Mouse (Mus musculus) bone marrow, adult 2 months (tissue): ENCODE results near the gene Lrrk1. TPM values are rescaled to one million over a fixed set of nuclear protein-coding genes. Genes with fewer than 3 reads are reported as not detected.

Source experiments
- H3K27ac ChIP-seq: fragments of 200-500 bp; 2 replicates; pipeline ENCODE4 v1.5.1; 2012; ENCODE audit warnings: low read depth, mild to moderate bottlenecking, control low read depth, inconsistent platforms, low read length; ENCODE audit not compliant: control insufficient read depth, poor library complexity, insufficient read depth
- H3K4me1 ChIP-seq: fragments of 200-500 bp; 2 replicates; pipeline ENCODE4 v1.6.1; 2011; ENCODE audit warnings: low read length; ENCODE audit not compliant: control insufficient read depth, insufficient read depth
- H3K4me3 ChIP-seq: fragments of 200-500 bp; replicated peaks from 2 replicates; pipeline ENCODE3; 2011; ENCODE audit warnings: mild to moderate bottlenecking, low read depth, low read length, control low read depth; ENCODE audit not compliant: control insufficient read depth
- CTCF ChIP-seq: fragments of 200-500 bp; IDR thresholded peaks from 2 replicates; pipeline ENCODE4 v1.5.1; 2011; ENCODE audit warnings: low read length, control low read depth; ENCODE audit not compliant: control insufficient read depth, insufficient read depth
- POLR2A ChIP-seq: fragments of 200-500 bp; IDR thresholded peaks from 2 replicates; pipeline ENCODE4 v1.6.1; 2011; ENCODE audit warnings: low read depth, mild to moderate bottlenecking, control low read depth, low read length, borderline replicate concordance; ENCODE audit not compliant: control insufficient read depth
- WGBS: fragments of 180-500 bp; shearing (Covaris S2); methylation state at CpG from one replicate; pipeline ENCODE4 v1.1.7; 2018; 5-methylcytosine and 5-hydroxymethylcytosine counted together
- polyA plus RNA-seq: library from polyadenylated mRNA; stranded (reverse); fragments of >200 nt; gene quantifications from 2 replicates; pipeline ENCODE4 v1.2.4, GENCODE M21; 2011; ENCODE audit warnings: low replicate concordance; ENCODE audit not compliant: missing spikeins, insufficient read depth, insufficient read length

Gene Lrrk1
- polyA plus RNA-seq, 1 experiment = 21.6 TPM

GRCm38 (mm10) chr7:66323252-66324015 is 64.7 kb downstream of the Lrrk1 start:
- peak overlapping the region; percentile 57 for H3K27ac ChIP-seq
- peaks cover 3% of the 10 kb centered on the region for H3K4me1 ChIP-seq
- TF ChIP-seq POLR2A = no peak
- no peak for TF ChIP-seq CTCF
- 36% methylated on average over 9 of the region's 9 CpGs for WGBS
- H3K4me3 ChIP-seq = no peak overlapping the region

GRCm38 (mm10) chr7:66320996-66321395 is 67.2 kb downstream of the Lrrk1 start:
- WGBS = 40% methylated on average over 5 of the region's 5 CpGs
- TF ChIP-seq CTCF = no peak
- no peak for TF ChIP-seq POLR2A
- Histone ChIP-seq H3K4me3 (no peak overlapping the region), H3K4me1 (peaks cover 3% of the 10 kb centered on the region), H3K27ac (no peak overlapping the region)

- H3K27ac ChIP-seq = no peak overlapping the region
- H3K4me1 ChIP-seq = peaks cover 3% of the 10 kb centered on the region
- 84% methylated on average over 6 of the region's 6 CpGs for WGBS
- TF ChIP-seq POLR2A (no peak), CTCF (no peak)
- H3K4me3 ChIP-seq = no peak overlapping the region
Observed at GRCm38 (mm10) chr7:66318147-66318546, 70.0 kb downstream of the Lrrk1 start.

GRCm38 (mm10) chr7:66310670-66311656 is 77.2 kb downstream of the Lrrk1 start:
- no peak overlapping the region for H3K4me3 ChIP-seq
- peaks cover 1% of the 10 kb centered on the region for H3K4me1 ChIP-seq
- TF ChIP-seq CTCF (no peak), POLR2A (no peak)
- peak overlapping the region; percentile 33 for H3K27ac ChIP-seq
- WGBS = 47% methylated on average over 26 of the region's 26 CpGs

- WGBS = 40% methylated on average over 7 of the region's 7 CpGs
- Histone ChIP-seq H3K27ac (peak overlapping the region; percentile 34; the same call in 1 of the 2 replicates), H3K4me1 (peaks cover 1% of the 10 kb centered on the region), H3K4me3 (no peak overlapping the region)
- TF ChIP-seq POLR2A (no peak), CTCF (peak; percentile 90)
Observed at GRCm38 (mm10) chr7:66309950-66310669, 78.0 kb downstream of the Lrrk1 start.

GRCm38 (mm10) chr7:66309240-66309949 is 78.8 kb downstream of the Lrrk1 start:
- 28% methylated on average over 5 of the region's 5 CpGs for WGBS

GRCm38 (mm10) chr7:66308581-66309239 is 79.4 kb downstream of the Lrrk1 start:
- WGBS = 67% methylated on average over 13 of the region's 13 CpGs
- peaks cover 4% of the 10 kb centered on the region for H3K4me1 ChIP-seq
- TF ChIP-seq POLR2A = no peak
- TF ChIP-seq CTCF = no peak
- H3K27ac ChIP-seq = peak overlapping the region; percentile 61
- no peak overlapping the region for H3K4me3 ChIP-seq

More at GRCm38 (mm10) chr7:66309240-66309949, 78.8 kb downstream of the Lrrk1 start:
- Histone ChIP-seq H3K4me1 (peaks cover 2% of the 10 kb centered on the region), H3K27ac (peak overlapping the region; percentile 61), H3K4me3 (no peak overlapping the region)
- TF ChIP-seq CTCF = no peak
- TF ChIP-seq POLR2A = no peak
